Mouse (Mus musculus) cerebellum, postnatal 14 days (tissue): ENCODE measurements at regions not wholly inside any gene's neighbourhood (a gene's known extent, or its start where the extent isn't known, plus 50 kb on each side); places are given as distances from the start of the nearest gene placed in this dataset.

Experiments
- DNase-seq, 2 experiments: peaks; one replicate each; pipeline ENCODE4 v3.0.0; 2021; ENCODE audit warnings: mixed read lengths in 2 of 2

DNA sequence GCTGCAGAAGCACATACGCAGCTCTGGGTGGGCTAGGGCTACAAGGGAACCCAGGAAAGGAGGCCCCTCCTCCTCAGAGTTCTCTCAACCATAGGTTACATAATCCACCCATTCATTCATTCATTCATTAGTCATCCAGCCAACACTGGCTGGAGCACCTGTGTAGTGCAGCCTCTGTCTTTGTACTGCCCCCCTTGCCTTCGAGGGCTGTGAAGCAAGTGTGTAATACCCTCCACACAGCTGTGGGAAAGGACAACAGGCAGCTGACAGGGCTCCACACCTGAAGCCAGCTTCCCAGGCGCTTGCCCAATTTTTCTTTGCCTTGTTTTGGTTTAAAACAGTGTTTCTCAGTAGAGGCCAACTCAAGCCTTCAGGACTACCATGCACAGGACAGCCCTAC is 285.0 kb upstream of the Runx1 start:
- DNase-seq, result no peak

- DNase-seq, result peak; percentile 37 to 60
Observed at GRCm38 (mm10) chr16:93110451-93110850, 284.5 kb upstream of the Runx1 start.

DNA sequence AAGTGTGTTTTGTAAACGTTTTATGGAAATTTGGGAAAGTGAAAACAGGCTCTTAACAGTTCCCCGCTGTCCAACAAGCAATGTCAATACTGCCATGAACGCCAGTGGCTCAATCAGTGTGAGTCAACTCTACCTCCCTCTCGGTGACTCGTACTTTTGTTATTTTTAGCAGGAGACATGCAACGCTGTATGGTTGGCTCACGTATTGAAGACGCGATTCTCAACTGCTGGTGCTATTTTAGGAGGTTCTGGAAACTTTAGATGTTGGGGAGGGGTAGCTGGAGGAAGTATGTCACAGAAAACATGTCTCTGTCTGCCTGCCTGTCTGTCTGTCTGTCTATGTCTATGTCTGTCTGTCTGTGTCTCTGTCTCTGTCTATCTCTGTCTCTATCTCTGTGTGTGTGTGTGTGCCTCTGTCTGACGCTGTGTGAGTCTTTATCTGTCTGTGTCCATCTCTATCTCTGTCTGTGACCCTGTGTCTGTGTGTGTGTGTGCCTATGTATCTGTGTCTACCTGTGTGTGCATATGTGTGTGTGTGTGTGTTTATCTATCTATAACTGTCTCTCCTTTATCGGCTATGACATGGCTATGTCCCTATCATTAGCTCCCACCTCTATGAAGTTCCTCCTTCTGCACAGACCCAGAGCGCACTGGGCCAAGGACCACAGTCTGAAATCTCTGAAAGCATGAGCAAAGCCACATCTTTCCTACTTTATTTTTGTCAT is 283.9 kb upstream of the Runx1 start:
- DNase-seq, result no peak

GRCm38 (mm10) chr16:93107524-93107845 is 281.5 kb upstream of the Runx1 start:
- DNase-seq, result no peak

DNA sequence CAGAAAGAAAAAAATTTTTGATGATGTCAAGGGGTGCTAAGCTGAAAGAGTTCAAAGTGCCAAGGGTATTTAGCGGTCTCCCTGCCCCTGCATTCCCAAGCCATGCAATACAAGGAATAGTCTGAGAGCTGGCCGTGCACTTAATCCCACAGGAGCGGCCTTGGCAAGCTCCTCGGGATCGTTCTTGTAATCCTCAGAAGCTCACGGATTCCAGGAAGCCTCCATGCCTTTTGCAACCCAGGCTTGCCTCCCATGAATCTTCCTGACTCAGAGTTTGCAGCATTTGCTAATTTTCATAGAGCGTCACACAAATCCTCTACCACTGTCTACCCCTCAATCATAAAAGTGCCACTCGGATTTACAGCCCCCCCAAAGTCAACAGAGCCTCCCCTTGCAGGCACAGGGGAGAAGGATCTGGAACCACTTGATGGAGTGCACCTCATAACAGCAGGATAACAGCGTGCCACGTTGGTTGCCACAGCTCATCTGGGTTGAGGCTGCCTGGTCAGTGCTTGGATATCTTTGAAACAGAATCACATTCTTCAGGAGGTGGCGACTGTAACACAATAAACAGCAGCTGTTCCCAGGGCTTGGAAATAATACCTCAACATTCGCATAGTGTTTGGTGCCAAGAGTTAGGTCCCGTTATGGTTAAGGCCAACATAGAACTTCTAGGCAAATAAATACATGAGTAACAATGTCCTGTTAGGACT is 281.0 kb upstream of the Runx1 start:
- no peak for DNase-seq

GRCm38 (mm10) chr16:93102174-93102573 is 276.2 kb upstream of the Runx1 start:
- no peak for DNase-seq

- DNase-seq, result no peak
Observed at GRCm38 (mm10) chr16:93098057-93098456, 272.1 kb upstream of the Runx1 start.

DNA sequence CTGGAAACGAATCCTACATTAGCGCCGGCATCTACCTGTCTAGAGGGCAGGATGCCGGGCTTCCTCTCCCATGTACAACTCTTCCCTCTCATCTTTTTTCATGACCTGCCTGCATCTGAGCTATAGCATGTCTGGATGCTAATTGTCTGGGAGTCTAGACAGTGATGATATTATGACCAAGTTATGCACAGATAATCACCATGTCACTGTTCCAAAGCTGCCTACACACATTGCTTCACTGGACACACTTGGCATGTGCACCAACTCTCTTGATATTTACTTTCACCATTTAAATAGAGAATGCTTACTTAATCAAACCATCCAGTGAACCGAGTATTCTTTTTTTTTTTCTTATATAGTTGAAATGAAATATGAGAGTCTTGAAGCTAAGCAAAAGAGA is 270.2 kb upstream of the Runx1 start:
- DNase-seq, result no peak

DNA sequence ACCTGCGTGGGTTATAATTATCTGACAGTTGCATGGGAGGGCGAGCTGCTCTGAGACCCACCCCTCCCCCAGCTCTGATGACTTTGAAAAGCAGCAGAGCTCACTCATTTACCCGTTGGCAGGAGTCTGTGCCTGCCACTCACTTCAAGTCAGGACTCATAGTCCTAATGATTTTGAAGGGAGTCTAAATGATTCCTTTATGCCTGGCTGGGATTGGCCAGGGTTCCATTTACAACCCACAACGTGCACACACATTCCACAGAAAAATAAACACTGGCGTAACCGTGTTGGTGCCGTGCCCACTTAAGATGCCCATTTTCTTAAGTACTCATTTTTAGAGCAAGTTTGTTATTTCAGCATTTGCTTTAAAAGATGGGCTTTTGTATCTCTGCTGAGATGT is 266.8 kb upstream of the Runx1 start:
- no peak for DNase-seq

DNA sequence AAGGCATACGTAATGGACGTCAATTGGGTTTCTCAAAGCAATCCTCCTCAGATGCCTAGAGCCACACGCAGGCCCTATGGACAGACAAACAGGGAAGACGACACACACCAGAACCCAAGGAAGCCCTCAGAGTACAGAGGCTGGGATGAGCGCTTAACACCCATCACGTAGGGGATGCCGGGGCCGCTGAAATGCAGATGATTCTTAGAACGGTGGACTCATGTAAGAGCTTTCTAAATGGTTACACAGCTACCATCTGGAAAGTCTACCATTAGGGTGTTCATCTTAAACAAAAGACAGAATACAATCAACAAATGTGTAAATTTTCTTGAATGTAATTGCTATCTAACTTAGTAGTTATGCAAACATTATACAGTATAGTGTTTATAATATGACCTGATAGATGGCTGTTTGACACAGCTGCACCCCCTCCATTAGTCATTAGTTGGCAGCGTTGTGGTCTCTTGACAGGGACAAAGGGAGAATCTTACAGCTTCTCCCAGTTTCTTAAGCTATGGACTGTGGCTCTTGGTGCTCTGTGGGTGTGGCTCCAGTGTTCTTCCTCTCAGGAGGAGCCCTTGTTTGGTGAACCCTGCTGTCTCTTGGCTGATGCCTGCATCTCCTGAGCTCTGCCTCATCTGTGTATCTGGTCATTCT is 259.4 kb upstream of the Runx1 start:
- no peak for DNase-seq

- no peak for DNase-seq
Observed at GRCm38 (mm10) chr16:93083756-93084155, 257.8 kb upstream of the Runx1 start.

DNA sequence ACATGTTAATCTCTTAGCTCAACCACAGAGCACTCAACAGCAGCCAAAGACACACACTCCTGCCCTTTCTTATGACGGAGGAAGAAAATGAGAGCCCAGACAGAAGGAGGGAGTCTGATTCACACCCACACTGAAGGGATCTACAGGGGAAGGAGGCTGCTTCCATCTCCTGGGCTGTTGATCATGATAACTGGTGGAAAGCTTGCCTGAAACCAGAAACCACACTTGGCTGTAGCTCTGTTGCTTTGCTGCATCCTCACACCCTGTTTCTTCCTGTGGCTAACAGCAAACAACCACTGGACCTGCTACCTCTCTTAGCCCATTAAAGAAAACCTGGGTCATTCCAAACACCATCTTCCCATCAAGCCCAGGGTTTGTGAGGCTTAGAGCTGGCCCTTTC is 257.2 kb upstream of the Runx1 start:
- DNase-seq, result no peak

GRCm38 (mm10) chr16:93081533-93081932 is 255.6 kb upstream of the Runx1 start:
- no peak for DNase-seq

- DNase-seq, result no peak
Observed at GRCm38 (mm10) chr16:93079660-93080390, 253.9 kb upstream of the Runx1 start.

GRCm38 (mm10) chr16:93078909-93079308 is 253.0 kb upstream of the Runx1 start:
- DNase-seq, result no peak

GRCm38 (mm10) chr16:93075488-93075887 is 249.5 kb upstream of the Runx1 start:
- no peak for DNase-seq

GRCm38 (mm10) chr16:93072156-93072555 is 246.2 kb upstream of the Runx1 start:
- DNase-seq, result peak; percentile 36 to 38

DNA sequence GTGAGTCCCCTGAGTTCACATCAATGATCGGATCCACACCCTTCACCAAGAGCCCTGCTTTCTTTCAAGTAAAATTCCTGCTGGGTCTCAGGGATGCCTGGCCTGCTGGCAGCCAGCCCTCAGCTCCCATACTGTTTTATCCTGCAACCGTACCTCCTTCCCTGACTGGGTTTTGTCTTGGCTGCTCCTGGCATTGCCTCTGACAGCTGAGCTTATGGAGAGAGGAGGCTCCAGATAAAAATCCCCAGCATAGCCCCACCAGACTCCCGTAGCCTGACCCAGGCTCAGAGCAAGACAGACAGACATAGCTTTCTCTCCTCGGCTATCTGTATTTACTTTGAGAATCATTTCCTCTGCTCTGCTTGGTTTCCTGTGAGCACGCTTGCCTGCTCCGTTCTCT is 245.8 kb upstream of the Runx1 start:
- no peak for DNase-seq

DNA sequence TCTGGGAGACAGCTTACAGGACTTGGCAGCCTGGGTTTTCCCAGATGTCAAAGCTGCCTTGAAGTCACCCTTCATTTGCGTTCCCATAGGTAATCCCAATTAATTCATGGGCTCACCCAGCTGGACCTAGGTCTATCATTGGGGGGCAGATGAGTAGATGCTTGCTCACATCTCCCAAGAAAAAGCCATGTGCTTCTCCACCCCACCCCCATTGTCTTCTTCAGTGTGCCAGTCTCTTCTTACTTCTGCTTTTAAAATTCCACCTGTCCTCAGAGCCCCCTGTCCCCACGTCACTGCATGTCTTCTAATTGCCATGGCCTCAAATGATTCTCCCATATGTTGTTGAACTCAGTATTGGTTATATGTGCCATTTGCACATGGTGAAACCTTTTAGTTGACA is 240.9 kb upstream of the Runx1 start:
- no peak for DNase-seq

DNA sequence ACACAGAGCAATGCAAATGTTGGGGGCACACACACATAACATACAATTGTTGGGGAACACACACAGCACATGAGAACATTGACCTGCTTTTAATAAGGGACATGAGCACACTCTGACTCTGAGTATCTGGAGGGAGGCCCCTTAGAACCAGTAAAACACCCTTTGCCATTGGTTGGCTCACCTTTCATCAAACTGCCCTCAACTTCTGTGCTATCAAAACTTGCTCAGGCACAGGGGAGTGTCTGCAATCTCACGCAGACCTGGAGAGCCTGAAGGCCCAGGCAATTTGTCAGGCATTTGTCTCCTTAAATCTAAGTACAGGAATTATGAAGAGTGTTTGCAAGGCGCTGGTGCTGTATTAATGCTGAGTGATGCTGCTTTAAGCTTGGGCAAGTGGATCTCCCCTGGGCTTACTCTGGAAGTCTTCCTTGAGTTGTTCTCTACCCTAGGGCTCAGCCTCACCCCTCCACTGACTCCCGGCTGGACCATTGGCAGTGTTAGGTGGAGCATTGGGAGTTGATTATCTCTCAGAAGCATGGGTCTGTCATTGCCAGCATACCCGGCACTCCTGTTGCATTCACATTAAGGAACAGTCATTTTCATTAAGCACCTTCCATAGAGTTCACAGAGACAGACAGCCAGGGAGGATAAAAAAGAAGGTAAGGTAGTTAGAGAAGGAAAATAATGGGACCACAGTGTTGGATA is 235.7 kb upstream of the Runx1 start:
- DNase-seq, result no peak

GRCm38 (mm10) chr16:93056295-93056694 is 230.3 kb upstream of the Runx1 start:
- DNase-seq, result no peak

DNA sequence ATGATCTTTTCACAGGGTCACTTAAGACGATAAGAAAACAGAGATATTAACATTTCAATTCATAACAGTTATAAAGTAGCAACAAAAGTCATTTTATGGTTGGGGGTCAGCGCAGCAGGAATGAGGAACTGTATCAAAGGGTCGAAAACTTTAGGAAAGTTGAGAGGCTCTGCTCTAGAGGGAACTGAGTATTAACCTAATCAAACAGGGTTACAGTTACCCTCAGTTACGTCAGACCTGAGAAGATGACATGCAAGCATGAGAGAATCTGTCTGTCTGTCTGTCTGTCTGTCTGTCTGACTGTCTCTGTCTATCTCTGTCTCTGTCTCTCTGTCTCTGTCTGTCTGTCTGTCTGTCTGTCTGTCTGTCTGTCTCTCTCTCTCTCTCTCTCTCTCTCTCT is 229.6 kb upstream of the Runx1 start:
- DNase-seq, result no peak

DNA sequence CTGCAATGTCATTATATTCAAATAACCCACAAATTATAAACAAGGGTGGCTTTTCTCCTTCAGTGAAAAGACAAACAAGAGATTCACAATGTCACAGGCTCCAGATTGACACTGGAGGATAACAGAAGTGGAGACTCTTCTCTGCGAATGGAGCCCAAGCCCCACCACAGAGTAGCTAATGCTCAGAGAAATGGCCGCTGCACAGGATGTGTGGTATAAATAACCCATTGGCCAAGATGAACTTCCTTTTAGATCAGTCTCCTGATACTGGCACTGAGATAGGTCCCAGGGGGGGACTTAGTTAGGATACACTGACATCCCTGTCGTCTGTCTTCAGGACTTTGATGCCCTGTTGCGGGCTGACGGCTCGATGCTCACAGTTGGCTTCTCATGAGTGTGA is 225.3 kb upstream of the Runx1 start:
- DNase-seq, result no peak
